Mouse (Mus musculus): ENCODE results near the gene Mthfd2. TPM values are rescaled to one million over a fixed set of nuclear protein-coding genes. Genes with fewer than 3 reads are reported as not detected.

The Mthfd2 gene
- polyA plus RNA-seq, 1 experiment from 2014 or later = 21.6 TPM

GRCm38 (mm10) chr6:83280256-83280955 is 45.3 kb downstream of the Mthfd2 start:
- no peaks in the 10 kb centered on the region; the same call in 1 of the 2 replicates for H3K27me3 ChIP-seq (ENCODE audit: insufficient read depth, low read length)
- H3K4me1 ChIP-seq (replicated peaks; ENCODE audit: insufficient read depth, low read length) = no peaks in the 10 kb centered on the region
- TF ChIP-seq CTCF (IDR thresholded peaks at IDR 0.05; ENCODE audit: low read depth) = peak; percentile 57
- no peaks in the 10 kb centered on the region for H3K9me3 ChIP-seq (replicated peaks; ENCODE audit: low read length)
- no peak overlapping the region for H3K4me2 ChIP-seq (ENCODE audit: low read length)
- H3K36me3 ChIP-seq (ENCODE audit: insufficient read depth, low read length) = no peaks in the 10 kb centered on the region
- H3K9ac ChIP-seq (ENCODE audit: low read depth, low read length) = no peak overlapping the region
- DNase-seq (ENCODE audit: low spot score) (peak; percentile 6), ATAC-seq (replicated peaks; ENCODE audit: low FRiP score, low read depth) (no peak)
- no peak overlapping the region for H3K4me3 ChIP-seq (replicated peaks; ENCODE audit: low read depth, low read length)
- no peak overlapping the region for H3K27ac ChIP-seq
- WGBS = 82% methylated on average over 8 of the region's 8 CpGs

- ATAC-seq (replicated peaks; ENCODE audit: low FRiP score, low read depth) (no peak), DNase-seq (ENCODE audit: low spot score) (peak; percentile 22)
- TF ChIP-seq CTCF (IDR thresholded peaks at IDR 0.05; ENCODE audit: low read depth) = peak; percentile 69
- no peaks in the 10 kb centered on the region for H3K36me3 ChIP-seq (ENCODE audit: insufficient read depth, low read length)
- H3K27ac ChIP-seq = no peak overlapping the region
- H3K9ac ChIP-seq (ENCODE audit: low read depth, low read length) = no peak overlapping the region
- H3K4me2 ChIP-seq (ENCODE audit: low read length) = no peak overlapping the region
- WGBS = 23% methylated on average over 2 of the region's 2 CpGs
- no peak overlapping the region for H3K4me3 ChIP-seq (replicated peaks; ENCODE audit: low read depth, low read length)
- H3K4me1 ChIP-seq (replicated peaks; ENCODE audit: insufficient read depth, low read length) = no peaks in the 10 kb centered on the region
- no peaks in the 10 kb centered on the region for H3K9me3 ChIP-seq (replicated peaks; ENCODE audit: low read length)
- H3K27me3 ChIP-seq (ENCODE audit: insufficient read depth, low read length) = no peaks in the 10 kb centered on the region
Observed at GRCm38 (mm10) chr6:83278881-83279280, 46.8 kb downstream of the Mthfd2 start.

- H3K4me3 ChIP-seq (replicated peaks; ENCODE audit: low read depth, low read length) = no peak overlapping the region
- no peak overlapping the region for H3K27ac ChIP-seq
- H3K4me2 ChIP-seq (ENCODE audit: low read length) = no peak overlapping the region
- H3K4me1 ChIP-seq (replicated peaks; ENCODE audit: insufficient read depth, low read length) = no peaks in the 10 kb centered on the region
- no peaks in the 10 kb centered on the region for H3K9me3 ChIP-seq (replicated peaks; ENCODE audit: low read length)
- ATAC-seq (replicated peaks; ENCODE audit: low FRiP score, low read depth) (no peak), DNase-seq (ENCODE audit: low spot score) (no peak)
- no peak for TF ChIP-seq CTCF (IDR thresholded peaks at IDR 0.05; ENCODE audit: low read depth)
- 73% methylated on average over 13 of the region's 13 CpGs for WGBS
- H3K27me3 ChIP-seq (ENCODE audit: insufficient read depth, low read length) = no peaks in the 10 kb centered on the region
- H3K36me3 ChIP-seq (ENCODE audit: insufficient read depth, low read length) = no peaks in the 10 kb centered on the region
- H3K9ac ChIP-seq (ENCODE audit: low read depth, low read length) = no peak overlapping the region
Observed at GRCm38 (mm10) chr6:83277151-83277550, 48.6 kb downstream of the Mthfd2 start.

GRCm38 (mm10) chr6:83273733-83274132 is 52.0 kb downstream of the Mthfd2 start:
- ATAC-seq (replicated peaks; ENCODE audit: low FRiP score, low read depth) = no peak
- H3K27me3 ChIP-seq (ENCODE audit: insufficient read depth, low read length) = no peaks in the 10 kb centered on the region
- WGBS = 82% methylated on average over 11 of the region's 11 CpGs
- H3K4me1 ChIP-seq (replicated peaks; ENCODE audit: insufficient read depth, low read length) = no peaks in the 10 kb centered on the region
- DNase-seq (ENCODE audit: low spot score) = no peak
- no peaks in the 10 kb centered on the region for H3K9me3 ChIP-seq (replicated peaks; ENCODE audit: low read length)
- no peak overlapping the region for H3K9ac ChIP-seq (ENCODE audit: low read depth, low read length)
- no peak overlapping the region for H3K27ac ChIP-seq
- TF ChIP-seq CTCF (IDR thresholded peaks at IDR 0.05; ENCODE audit: low read depth) = no peak
- no peak overlapping the region for H3K4me3 ChIP-seq (replicated peaks; ENCODE audit: low read depth, low read length)
- H3K4me2 ChIP-seq (ENCODE audit: low read length) = no peak overlapping the region
- no peaks in the 10 kb centered on the region for H3K36me3 ChIP-seq (ENCODE audit: insufficient read depth, low read length)

GRCm38 (mm10) chr6:83268144-83269010 is 57.3 kb downstream of the Mthfd2 start:
- under 1% methylated on average over 25 of the region's 28 CpGs for WGBS

GRCm38 (mm10) chr6:83267616-83268015 is 58.1 kb downstream of the Mthfd2 start:
- peak overlapping the region; percentile 64; the same call in 1 of the 2 replicates for H3K4me2 ChIP-seq (ENCODE audit: low read length)
- H3K4me1 ChIP-seq (replicated peaks; ENCODE audit: insufficient read depth, low read length) = no peaks in the 10 kb centered on the region
- H3K27ac ChIP-seq = no peak overlapping the region
- ATAC-seq (replicated peaks; ENCODE audit: low FRiP score, low read depth) (no peak), DNase-seq (ENCODE audit: low spot score) (peak; percentile 8)
- H3K9me3 ChIP-seq (replicated peaks; ENCODE audit: low read length) = no peaks in the 10 kb centered on the region
- H3K36me3 ChIP-seq (ENCODE audit: insufficient read depth, low read length) = no peaks in the 10 kb centered on the region
- no peak overlapping the region for H3K4me3 ChIP-seq (replicated peaks; ENCODE audit: low read depth, low read length)
- H3K27me3 ChIP-seq (ENCODE audit: insufficient read depth, low read length) = no peaks in the 10 kb centered on the region
- 66% methylated on average over 4 of the region's 4 CpGs for WGBS
- no peak overlapping the region for H3K9ac ChIP-seq (ENCODE audit: low read depth, low read length)
- TF ChIP-seq CTCF (IDR thresholded peaks at IDR 0.05; ENCODE audit: low read depth) = no peak

More at GRCm38 (mm10) chr6:83268144-83269010, 57.3 kb downstream of the Mthfd2 start:
- peak; percentile 95 for DNase-seq (ENCODE audit: low spot score)
- peak overlapping the region; percentile 34 for H3K4me3 ChIP-seq (replicated peaks; ENCODE audit: low read depth, low read length)
- peak overlapping the region; percentile 36; the same call in 1 of the 2 replicates for H3K9ac ChIP-seq (ENCODE audit: low read depth, low read length)
- no peaks in the 10 kb centered on the region for H3K27me3 ChIP-seq (ENCODE audit: insufficient read depth, low read length)
- TF ChIP-seq CTCF (IDR thresholded peaks at IDR 0.05; ENCODE audit: low read depth) = peak; percentile 79
- peak overlapping the region; percentile 64 for H3K4me2 ChIP-seq (ENCODE audit: low read length)
- no peaks in the 10 kb centered on the region for H3K9me3 ChIP-seq (replicated peaks; ENCODE audit: low read length)
- no peaks in the 10 kb centered on the region for H3K36me3 ChIP-seq (ENCODE audit: insufficient read depth, low read length)
- peak; percentile 94 for ATAC-seq (replicated peaks; ENCODE audit: low FRiP score, low read depth)
- no peak overlapping the region for H3K27ac ChIP-seq
- no peaks in the 10 kb centered on the region for H3K4me1 ChIP-seq (replicated peaks; ENCODE audit: insufficient read depth, low read length)

All from kidney, postnatal 0 days (tissue).